Mouse (Mus musculus) bone marrow, adult 2 months (tissue): Measurements from ENCODE around the gene Rtn4rl2. TPM values are rescaled to one million over a fixed set of nuclear protein-coding genes. Genes with fewer than 3 reads are reported as not detected.

Experiments
- H3K27ac ChIP-seq: fragments of 200-500 bp; 2 replicates; pipeline ENCODE4 v1.5.1; 2012; ENCODE audit warnings: low read depth, mild to moderate bottlenecking, control low read depth, inconsistent platforms, low read length; ENCODE audit not compliant: control insufficient read depth, poor library complexity, insufficient read depth
- H3K4me1 ChIP-seq: fragments of 200-500 bp; 2 replicates; pipeline ENCODE4 v1.6.1; 2011; ENCODE audit warnings: low read length; ENCODE audit not compliant: control insufficient read depth, insufficient read depth
- H3K4me3 ChIP-seq: fragments of 200-500 bp; replicated peaks from 2 replicates; pipeline ENCODE3; 2011; ENCODE audit warnings: mild to moderate bottlenecking, low read depth, low read length, control low read depth; ENCODE audit not compliant: control insufficient read depth
- CTCF ChIP-seq: fragments of 200-500 bp; IDR thresholded peaks from 2 replicates; pipeline ENCODE4 v1.5.1; 2011; ENCODE audit warnings: low read length, control low read depth; ENCODE audit not compliant: control insufficient read depth, insufficient read depth
- POLR2A ChIP-seq: fragments of 200-500 bp; IDR thresholded peaks from 2 replicates; pipeline ENCODE4 v1.6.1; 2011; ENCODE audit warnings: low read depth, mild to moderate bottlenecking, control low read depth, low read length, borderline replicate concordance; ENCODE audit not compliant: control insufficient read depth
- WGBS: fragments of 180-500 bp; shearing (Covaris S2); methylation state at CpG from one replicate; pipeline ENCODE4 v1.1.7; 2018; 5-methylcytosine and 5-hydroxymethylcytosine counted together
- polyA plus RNA-seq: library from polyadenylated mRNA; stranded (reverse); fragments of >200 nt; gene quantifications from 2 replicates; pipeline ENCODE4 v1.2.4, GENCODE M21; 2011; ENCODE audit warnings: low replicate concordance; ENCODE audit not compliant: missing spikeins, insufficient read depth, insufficient read length

Rtn4rl2 gene
- polyA plus RNA-seq, 1 experiment = not detected

GRCm38 (mm10) chr2:84880590-84880989 is 5.9 kb downstream of the Rtn4rl2 start:
- Histone ChIP-seq H3K4me3 (no peak overlapping the region), H3K4me1 (peaks cover 2% of the 10 kb centered on the region; the same call in 1 of the 2 replicates), H3K27ac (no peak overlapping the region)
- TF ChIP-seq POLR2A (no peak), CTCF (no peak)
- WGBS = 72% methylated on average over 8 of the region's 8 CpGs

- Histone ChIP-seq H3K4me1 (peaks cover 2% of the 10 kb centered on the region; the same call in 1 of the 2 replicates), H3K4me3 (no peak overlapping the region), H3K27ac (no peak overlapping the region)
- TF ChIP-seq POLR2A (no peak), CTCF (no peak)
- 56% methylated on average over 6 of the region's 6 CpGs for WGBS
Observed at GRCm38 (mm10) chr2:84875842-84876241, 10.7 kb downstream of the Rtn4rl2 start.

DNA sequence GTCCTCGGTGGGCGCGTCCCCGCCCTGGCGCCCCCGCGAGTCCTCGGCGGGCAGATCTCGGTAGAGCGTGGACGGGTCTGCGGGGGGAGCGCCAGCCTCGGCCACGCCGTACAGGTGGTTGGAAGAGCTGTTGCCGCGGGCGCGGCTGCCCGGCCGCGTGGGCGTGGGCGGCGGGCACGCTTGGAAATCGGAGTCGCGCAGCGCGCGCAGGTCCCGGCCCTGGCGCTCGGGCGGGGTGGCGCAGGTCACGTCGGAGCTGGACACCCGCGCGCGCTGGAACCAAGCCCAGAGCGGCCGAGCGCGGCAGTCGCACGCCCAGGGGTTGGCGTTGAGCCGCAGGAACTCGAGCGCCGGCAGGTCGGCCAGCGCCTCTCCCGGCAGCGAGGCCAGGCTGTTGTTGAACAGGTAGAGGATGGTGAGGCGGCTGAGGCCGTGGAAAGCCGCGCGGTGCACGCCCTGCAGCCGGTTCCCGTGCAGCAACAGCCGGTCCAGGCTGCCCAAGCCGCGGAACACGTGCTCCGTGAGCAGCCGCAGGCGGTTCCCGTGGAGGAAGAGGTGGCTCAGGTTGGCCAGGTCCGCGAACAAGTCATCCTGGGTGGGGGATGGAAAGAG is 14.3 kb downstream of the Rtn4rl2 start:
- TF ChIP-seq POLR2A (no peak), CTCF (no peak)
- Histone ChIP-seq H3K27ac (no peak overlapping the region), H3K4me3 (no peak overlapping the region), H3K4me1 (peaks cover 2% of the 10 kb centered on the region; the same call in 1 of the 2 replicates)
- WGBS = under 1% methylated on average over 72 of the region's 78 CpGs

GRCm38 (mm10) chr2:84870623-84871160 is 15.8 kb downstream of the Rtn4rl2 start:
- no peak overlapping the region for H3K4me3 ChIP-seq
- H3K27ac ChIP-seq = no peak overlapping the region
- peaks cover 2% of the 10 kb centered on the region; the same call in 1 of the 2 replicates for H3K4me1 ChIP-seq
- 18% methylated on average over 4 of the region's 4 CpGs for WGBS
- TF ChIP-seq POLR2A (no peak), CTCF (peak; percentile 26; the same call in 1 of the 2 replicates)

GRCm38 (mm10) chr2:84868977-84869376 is 17.5 kb downstream of the Rtn4rl2 start:
- Histone ChIP-seq H3K4me3 (no peak overlapping the region), H3K4me1 (peaks cover 2% of the 10 kb centered on the region; the same call in 1 of the 2 replicates), H3K27ac (no peak overlapping the region)
- TF ChIP-seq POLR2A (no peak), CTCF (no peak)
- 10% methylated on average over 2 of the region's 2 CpGs for WGBS

- 4% methylated on average over 5 of the region's 5 CpGs for WGBS
- Histone ChIP-seq H3K27ac (no peak overlapping the region), H3K4me1 (peaks cover 2% of the 10 kb centered on the region; the same call in 1 of the 2 replicates), H3K4me3 (no peak overlapping the region)
- peak; percentile 92 for TF ChIP-seq CTCF
- no peak for TF ChIP-seq POLR2A
Observed at GRCm38 (mm10) chr2:84868521-84868943, 18.0 kb downstream of the Rtn4rl2 start.

GRCm38 (mm10) chr2:84865616-84866571 is 20.6 kb downstream of the Rtn4rl2 start:
- 6% methylated on average over 47 of the region's 47 CpGs for WGBS

DNA sequence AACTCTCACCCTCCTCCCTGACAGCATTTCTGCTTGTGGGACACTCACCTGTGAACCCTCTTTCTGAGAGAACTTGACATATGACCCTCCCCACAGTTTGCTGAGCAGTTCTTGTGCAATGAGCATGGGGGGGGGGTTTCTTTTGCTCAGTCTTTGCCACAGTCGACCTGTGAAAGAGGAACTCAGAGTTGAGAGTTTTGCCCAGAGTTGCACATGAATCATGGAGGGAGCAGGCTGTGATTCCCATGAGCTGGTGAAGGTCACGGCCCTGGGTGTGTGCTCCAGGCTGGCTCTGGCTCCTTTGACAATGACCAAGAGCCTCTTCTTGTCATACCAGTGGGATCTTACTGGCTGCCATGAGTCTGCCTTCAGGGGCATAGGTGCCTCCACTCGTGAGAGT is 24.3 kb downstream of the Rtn4rl2 start:
- H3K4me1 ChIP-seq = no peaks in the 10 kb centered on the region
- TF ChIP-seq POLR2A (no peak), CTCF (no peak)
- WGBS = 50% methylated on average over 3 of the region's 3 CpGs

More at GRCm38 (mm10) chr2:84865616-84866571, 20.6 kb downstream of the Rtn4rl2 start:
- no peak overlapping the region for H3K4me3 ChIP-seq
- no peak overlapping the region for H3K27ac ChIP-seq
- TF ChIP-seq POLR2A = no peak
- peak; percentile 62 for TF ChIP-seq CTCF
- H3K4me1 ChIP-seq = no peaks in the 10 kb centered on the region; the same call in 1 of the 2 replicates

More for the DNA sequence above, 24.3 kb downstream of the Rtn4rl2 start:
- Histone ChIP-seq H3K4me3 (no peak overlapping the region), H3K27ac (no peak overlapping the region)
